Mouse (Mus musculus) liver, adult 2 months (tissue): ENCODE results near the gene Traf6. TPM values are rescaled to one million over a fixed set of nuclear protein-coding genes. Genes with fewer than 3 reads are reported as not detected.
A peak's percentile ranks its signal among the peaks of the same experiment; 100 is the strongest.

Experiments used
- DNase-seq: peaks from one replicate; pipeline ENCODE4 v3.0.0-alpha.2; 2011; ENCODE audit warnings: low read depth, low spot score; ENCODE audit errors: extremely low read depth
- H3K27ac ChIP-seq: fragments of 200-500 bp; replicated peaks from 2 replicates; pipeline ENCODE4 v1.5.1; 2012; ENCODE audit warnings: low read depth, mild to moderate bottlenecking, control low read depth, inconsistent platforms, low read length; ENCODE audit not compliant: insufficient read depth
- H3K27me3 ChIP-seq: fragments of 200-500 bp; 2 replicates; pipeline ENCODE4 v1.6.1; 2012; ENCODE audit warnings: mild to moderate bottlenecking, moderate library complexity, low read length, inconsistent platforms; ENCODE audit not compliant: control insufficient read depth, insufficient read depth
- H3K36me3 ChIP-seq: fragments of 200-500 bp; 2 replicates; pipeline ENCODE4 v1.6.1; 2012; ENCODE audit warnings: low read length, inconsistent platforms; ENCODE audit not compliant: control insufficient read depth, insufficient read depth
- H3K4me1 ChIP-seq: fragments of 200-500 bp; 2 replicates; pipeline ENCODE4 v1.6.1; 2011; ENCODE audit warnings: low read length; ENCODE audit not compliant: control insufficient read depth, insufficient read depth
- H3K4me3 ChIP-seq: fragments of 200-500 bp; 2 replicates; pipeline ENCODE4 v1.5.1; 2011; ENCODE audit warnings: low read depth, mild to moderate bottlenecking, control low read depth, low read length, moderate library complexity; ENCODE audit not compliant: insufficient read depth
- H3K79me2 ChIP-seq: fragments of 200-500 bp; 2 replicates; pipeline ENCODE4 v1.6.1; 2012; ENCODE audit warnings: inconsistent platforms, mild to moderate bottlenecking, low read length, moderate library complexity; ENCODE audit not compliant: control insufficient read depth, insufficient read depth
- H3K9ac ChIP-seq: fragments of 200-500 bp; 2 replicates; pipeline ENCODE4 v1.6.1; 2012; ENCODE audit warnings: low read depth, mild to moderate bottlenecking, control low read depth, inconsistent platforms, low read length
- CTCF ChIP-seq: fragments of 200-500 bp; IDR thresholded peaks from 2 replicates; pipeline ENCODE4 v1.5.1; 2011; ENCODE audit warnings: low read depth, low read length, control low read depth
- POLR2A ChIP-seq: fragments of 200-500 bp; IDR thresholded peaks from 2 replicates; pipeline ENCODE4 v1.6.1; 2011; ENCODE audit warnings: low read length, control low read depth; ENCODE audit not compliant: insufficient read depth; ENCODE audit errors: extremely low read depth
- WGBS: fragments of 180-500 bp; shearing (Covaris S2); methylation state at CpG from one replicate; pipeline ENCODE4 v1.1.7; 2018; 5-methylcytosine and 5-hydroxymethylcytosine counted together
- polyA plus RNA-seq: library from polyadenylated mRNA; depleted of rRNA; stranded (reverse); fragments of >200 nt; gene quantifications from 2 replicates; pipeline ENCODE4 v1.2.3, GENCODE M21; 2012
- total RNA-seq: library from RNA; depleted of rRNA; stranded (reverse); fragments of >200 nt; gene quantifications from 2 replicates; pipeline ENCODE4 v1.2.3, GENCODE M21; 2014

Gene Traf6
- total and polyA plus RNA-seq, 2 experiments: 6.0 to 7.7 TPM

DNA sequence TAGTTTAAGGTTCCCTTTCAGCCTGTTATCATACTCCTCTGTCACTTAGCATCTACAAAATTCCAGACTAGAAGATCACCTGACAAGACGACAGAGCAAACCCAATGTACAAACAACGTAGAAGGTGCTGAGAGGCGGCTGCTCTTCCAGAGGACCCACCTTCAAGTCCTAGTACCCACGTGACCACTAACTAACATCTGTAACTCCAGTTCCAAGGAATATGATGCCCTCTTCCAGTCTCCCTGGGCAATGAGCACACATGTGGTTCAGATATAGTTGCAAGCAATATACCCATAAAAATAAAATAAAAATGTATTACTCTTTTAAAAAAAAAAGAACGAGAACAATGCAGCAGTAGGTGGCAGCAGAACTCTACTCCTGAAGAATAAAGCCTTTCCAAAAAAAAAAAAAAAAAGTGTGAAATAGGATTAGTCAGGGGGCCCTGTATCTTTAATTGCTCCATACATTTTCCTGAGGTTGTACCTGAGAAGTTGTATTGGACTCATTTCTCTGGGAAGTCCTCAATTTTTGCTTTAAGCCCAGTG is 27.8 kb downstream of the Traf6 start:
- Histone ChIP-seq H3K4me1 (no peaks in the 10 kb centered on the region), H3K9ac (no peak overlapping the region), H3K36me3 (no peaks in the 10 kb centered on the region; the same call in 1 of the 2 replicates), H3K27me3 (no peaks in the 10 kb centered on the region), H3K79me2 (no peaks in the 10 kb centered on the region), H3K4me3 (no peak overlapping the region), H3K27ac (no peak overlapping the region)
- DNase-seq: no peak
- TF ChIP-seq POLR2A (no peak), CTCF (no peak)
- WGBS: 33% methylated on average over 5 of the region's 5 CpGs

- Histone ChIP-seq H3K9ac (no peak overlapping the region), H3K27ac (no peak overlapping the region), H3K27me3 (no peaks in the 10 kb centered on the region), H3K36me3 (no peaks in the 10 kb centered on the region), H3K79me2 (no peaks in the 10 kb centered on the region), H3K4me1 (no peaks in the 10 kb centered on the region), H3K4me3 (no peak overlapping the region)
- TF ChIP-seq POLR2A (no peak), CTCF (no peak)
- WGBS: 73% methylated on average over 3 of the region's 3 CpGs
- no peak for DNase-seq
Observed at GRCm38 (mm10) chr2:101711608-101712007, 33.4 kb downstream of the Traf6 start.

DNA sequence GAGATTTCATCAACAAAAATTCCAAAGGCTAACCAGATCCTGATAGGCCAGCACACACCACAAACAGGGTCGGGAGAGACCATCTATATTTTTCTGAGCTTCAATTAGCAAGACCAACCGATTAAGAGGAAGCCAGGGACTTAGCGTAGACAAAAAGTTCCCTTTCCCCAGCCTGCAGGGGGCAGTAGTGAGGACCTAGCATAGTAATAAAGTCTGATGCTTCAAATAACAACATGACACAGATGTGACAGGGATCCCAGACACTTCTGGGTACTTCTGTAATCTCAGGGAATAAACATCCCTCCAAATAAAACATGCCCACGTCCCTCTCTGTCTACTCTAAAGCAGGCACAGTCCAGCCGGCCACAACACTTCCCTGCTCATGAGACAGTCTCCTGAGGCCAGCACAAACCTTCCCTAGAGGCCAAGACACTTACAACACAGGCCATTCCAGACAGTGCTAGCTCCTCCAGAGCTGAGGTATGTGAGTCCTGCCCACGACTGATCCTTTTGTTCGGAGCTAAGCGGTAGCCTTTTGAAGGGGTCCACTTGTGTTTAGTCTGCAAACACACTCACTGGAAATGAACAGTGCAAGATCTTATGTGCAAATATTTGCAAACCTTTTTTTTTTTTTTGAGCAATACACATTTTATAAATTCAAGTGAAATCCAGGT is 37.6 kb downstream of the Traf6 start:
- TF ChIP-seq POLR2A (no peak), CTCF (peak; percentile 37; the same call in 1 of the 2 replicates)
- Histone ChIP-seq H3K36me3 (no peaks in the 10 kb centered on the region), H3K4me1 (no peaks in the 10 kb centered on the region), H3K79me2 (no peaks in the 10 kb centered on the region), H3K27ac (no peak overlapping the region), H3K9ac (no peak overlapping the region), H3K4me3 (no peak overlapping the region), H3K27me3 (no peaks in the 10 kb centered on the region)
- peak; percentile 24 for DNase-seq
- WGBS: 71% methylated on average over 8 of the region's 8 CpGs

GRCm38 (mm10) chr2:101717162-101717561 is 38.9 kb downstream of the Traf6 start:
- no peaks in the 10 kb centered on the region for H3K4me1 ChIP-seq
- H3K36me3 ChIP-seq: no peaks in the 10 kb centered on the region
- no peaks in the 10 kb centered on the region for H3K79me2 ChIP-seq
- DNase-seq: no peak
- no peak overlapping the region for H3K9ac ChIP-seq
- no peaks in the 10 kb centered on the region for H3K27me3 ChIP-seq
- H3K27ac ChIP-seq: no peak overlapping the region
- TF ChIP-seq CTCF (no peak), POLR2A (no peak)
- no peak overlapping the region for H3K4me3 ChIP-seq
- WGBS: 88% methylated on average over 13 of the region's 13 CpGs

DNA sequence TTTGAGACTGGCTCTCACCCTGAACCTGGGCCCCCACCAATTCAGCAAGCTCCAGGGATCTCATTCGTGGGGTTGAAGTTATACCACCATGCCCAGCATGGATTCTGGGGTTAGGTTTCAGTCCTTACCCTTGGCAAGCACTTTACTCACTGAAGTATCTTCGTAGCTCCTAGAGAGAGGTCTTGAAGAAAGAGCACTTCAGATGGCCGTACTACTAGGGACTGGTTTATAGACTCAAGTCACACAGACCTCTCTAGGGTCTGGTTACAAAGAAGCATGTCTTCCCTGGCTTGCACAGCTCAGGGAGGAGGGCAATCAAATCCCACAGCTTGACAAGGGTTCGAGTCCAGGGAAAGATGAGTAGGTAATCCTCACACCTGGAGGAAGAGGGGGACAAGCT is 43.6 kb downstream of the Traf6 start:
- no peaks in the 10 kb centered on the region for H3K27me3 ChIP-seq
- no peaks in the 10 kb centered on the region for H3K79me2 ChIP-seq
- no peak overlapping the region for H3K27ac ChIP-seq
- DNase-seq: no peak
- no peaks in the 10 kb centered on the region for H3K4me1 ChIP-seq
- no peak overlapping the region for H3K9ac ChIP-seq
- no peak overlapping the region for H3K4me3 ChIP-seq
- 91% methylated on average over 4 of the region's 4 CpGs for WGBS
- TF ChIP-seq POLR2A (no peak), CTCF (no peak)
- no peaks in the 10 kb centered on the region for H3K36me3 ChIP-seq
